Mouse (Mus musculus) heart, embryonic 16.5 days (tissue): ENCODE measurements around the gene Grk4. TPM values are rescaled to one million over a fixed set of nuclear protein-coding genes. Genes with fewer than 3 reads are reported as not detected.

ENCODE experiments used
- ATAC-seq: fragments of 200-750 bp; cut with Nextera tagmentation; replicated peaks from 2 replicates; pipeline ENCODE4 v1.8.0; 2017; ENCODE audit warnings: moderate number of reproducible peaks; ENCODE audit not compliant: insufficient read depth, low FRiP score; ENCODE audit errors: extremely low read depth
- H3K27ac ChIP-seq: fragments of 300-500 bp; sonication (generic); 2 replicates; pipeline ENCODE4 v1.5.1; 2014; ENCODE audit warnings: mild to moderate bottlenecking, low read length, control low read depth, moderate library complexity
- H3K27me3 ChIP-seq: fragments of 300-500 bp; sonication (generic); 2 replicates; pipeline ENCODE4 v1.6.1; 2014; ENCODE audit warnings: low read length, mixed read lengths; ENCODE audit not compliant: control insufficient read depth, insufficient read depth
- H3K36me3 ChIP-seq: fragments of 300-500 bp; sonication (generic); 2 replicates; pipeline ENCODE4 v1.6.1; 2014; ENCODE audit not compliant: control insufficient read depth, insufficient read depth
- H3K4me1 ChIP-seq: fragments of 300-500 bp; sonication (generic); 2 replicates; pipeline ENCODE4 v1.6.1; 2014; ENCODE audit warnings: low read length, mixed read lengths; ENCODE audit not compliant: control insufficient read depth, insufficient read depth
- H3K4me2 ChIP-seq: fragments of 300-500 bp; sonication (generic); 2 replicates; pipeline ENCODE4 v1.6.1; 2014; ENCODE audit warnings: low read depth, mild to moderate bottlenecking, control low read depth, low read length
- H3K4me3 ChIP-seq: fragments of 300-500 bp; sonication (generic); 2 replicates; pipeline ENCODE4 v1.5.1; 2014; ENCODE audit warnings: mild to moderate bottlenecking, control low read depth, low read length
- H3K9ac ChIP-seq: fragments of 300-500 bp; sonication (generic); 2 replicates; pipeline ENCODE4 v1.6.1; 2014; ENCODE audit warnings: low read length, control low read depth
- H3K9me3 ChIP-seq: fragments of 300-500 bp; sonication (generic); replicated peaks from 2 replicates; pipeline ENCODE4 v1.6.1; 2016; ENCODE audit warnings: low read length; ENCODE audit not compliant: control insufficient read depth
- WGBS: fragments of 180-500 bp; shearing (Covaris S2); extraction: QIAGEN DNeasy Blood & Tissue Kit; methylation state at CpG from one replicate; pipeline ENCODE4 v1.1.7; 2014; 5-methylcytosine and 5-hydroxymethylcytosine counted together
- polyA plus RNA-seq: library from polyadenylated mRNA; unstranded; fragments of >200 nt; fragmentation: Nextera tagmentation; extraction: Ambion mirVana; gene quantifications from 2 replicates; pipeline ENCODE4 v1.2.1, GENCODE M21; 2015

The Grk4 gene
- polyA plus RNA-seq, 1 experiment from 2014 or later, result 2.2 TPM

GRCm38 (mm10) chr5:34758762-34759161, 98.6 kb downstream of the Grk4 start:
- 61% methylated on average over 1 of the region's 1 CpGs for WGBS
- Histone ChIP-seq H3K4me1 (peaks cover 12% of the 10 kb centered on the region), H3K4me2 (no peak overlapping the region), H3K9me3 (no peaks in the 10 kb centered on the region), H3K27ac (no peak overlapping the region), H3K27me3 (no peaks in the 10 kb centered on the region), H3K9ac (no peak overlapping the region), H3K4me3 (no peak overlapping the region), H3K36me3 (no peaks in the 10 kb centered on the region)
- ATAC-seq, result no peak

GRCm38 (mm10) chr5:34760850-34761508, 100.8 kb downstream of the Grk4 start:
- H3K4me2 ChIP-seq, result peak overlapping the region; percentile 95
- H3K27ac ChIP-seq, result peak overlapping the region; percentile 93
- H3K9ac ChIP-seq, result peak overlapping the region; percentile 85
- H3K4me3 ChIP-seq, result peak overlapping the region; percentile 88
- peak; percentile 15; the same call in 1 of the 2 replicates for ATAC-seq
- H3K36me3 ChIP-seq, result no peaks in the 10 kb centered on the region
- no peaks in the 10 kb centered on the region for H3K9me3 ChIP-seq
- 1% methylated on average over 19 of the region's 19 CpGs for WGBS
- H3K4me1 ChIP-seq, result peaks cover 12% of the 10 kb centered on the region
- no peaks in the 10 kb centered on the region for H3K27me3 ChIP-seq

GRCm38 (mm10) chr5:34761509-34761908, 101.3 kb downstream of the Grk4 start, which contains the start of gene Htt:
TSS of gene Htt (plus strand) at chr5:34761740.
- WGBS, result 0% methylated on average over 35 of the region's 35 CpGs
- no peaks in the 10 kb centered on the region for H3K27me3 ChIP-seq
- H3K36me3 ChIP-seq, result no peaks in the 10 kb centered on the region
- H3K27ac ChIP-seq, result peak within 1 kb of the TSS; percentile 93
- peak; percentile 97 for ATAC-seq
- peak within 1 kb of the TSS; percentile 92 for H3K9ac ChIP-seq
- peak within 1 kb of the TSS; percentile 95 for H3K4me2 ChIP-seq
- H3K9me3 ChIP-seq, result no peaks in the 10 kb centered on the region
- H3K4me3 ChIP-seq, result peak within 1 kb of the TSS; percentile 88
- H3K4me1 ChIP-seq, result peaks cover 12% of the 10 kb centered on the region

GRCm38 (mm10) chr5:34761934-34762611, 101.9 kb downstream of the Grk4 start:
- peak overlapping the region; percentile 93 for H3K27ac ChIP-seq
- H3K9ac ChIP-seq, result peak overlapping the region; percentile 92
- WGBS, result under 1% methylated on average over 44 of the region's 54 CpGs
- ATAC-seq, result peak; percentile 29
- H3K4me1 ChIP-seq, result peaks cover 12% of the 10 kb centered on the region
- H3K9me3 ChIP-seq, result no peaks in the 10 kb centered on the region
- H3K4me3 ChIP-seq, result peak overlapping the region; percentile 88
- no peaks in the 10 kb centered on the region for H3K36me3 ChIP-seq
- H3K4me2 ChIP-seq, result peak overlapping the region; percentile 95
- H3K27me3 ChIP-seq, result no peaks in the 10 kb centered on the region

GRCm38 (mm10) chr5:34771818-34772217, 111.6 kb downstream of the Grk4 start:
- Histone ChIP-seq H3K4me2 (no peak overlapping the region), H3K27me3 (no peaks in the 10 kb centered on the region), H3K27ac (no peak overlapping the region), H3K9ac (no peak overlapping the region), H3K4me1 (no peaks in the 10 kb centered on the region), H3K4me3 (no peak overlapping the region), H3K9me3 (no peaks in the 10 kb centered on the region), H3K36me3 (no peaks in the 10 kb centered on the region)
- WGBS, result 88% methylated on average over 3 of the region's 3 CpGs
- ATAC-seq, result no peak

GRCm38 (mm10) chr5:34772696-34773245, 112.6 kb downstream of the Grk4 start:
- no peak overlapping the region for H3K4me3 ChIP-seq
- H3K36me3 ChIP-seq, result no peaks in the 10 kb centered on the region
- no peaks in the 10 kb centered on the region for H3K9me3 ChIP-seq
- no peak overlapping the region for H3K9ac ChIP-seq
- no peak for ATAC-seq
- 85% methylated on average over 4 of the region's 4 CpGs for WGBS
- no peak overlapping the region for H3K27ac ChIP-seq
- H3K4me2 ChIP-seq, result no peak overlapping the region
- H3K4me1 ChIP-seq, result no peaks in the 10 kb centered on the region
- H3K27me3 ChIP-seq, result no peaks in the 10 kb centered on the region

- Histone ChIP-seq H3K4me2 (no peak overlapping the region), H3K27ac (no peak overlapping the region), H3K4me1 (no peaks in the 10 kb centered on the region), H3K4me3 (no peak overlapping the region), H3K27me3 (no peaks in the 10 kb centered on the region), H3K36me3 (no peaks in the 10 kb centered on the region), H3K9ac (no peak overlapping the region), H3K9me3 (no peaks in the 10 kb centered on the region)
- no peak for ATAC-seq
- WGBS, result 85% methylated on average over 2 of the region's 2 CpGs
These were observed 113.2 kb downstream of the Grk4 start for GRCm38 (mm10) chr5:34773392-34773791.

- no peak overlapping the region for H3K9ac ChIP-seq
- no peak overlapping the region for H3K27ac ChIP-seq
- no peaks in the 10 kb centered on the region for H3K9me3 ChIP-seq
- no peaks in the 10 kb centered on the region for H3K27me3 ChIP-seq
- 85% methylated on average over 3 of the region's 3 CpGs for WGBS
- H3K4me3 ChIP-seq, result no peak overlapping the region
- no peak for ATAC-seq
- H3K4me2 ChIP-seq, result no peak overlapping the region
- peaks cover 10% of the 10 kb centered on the region for H3K36me3 ChIP-seq
- H3K4me1 ChIP-seq, result peaks cover 3% of the 10 kb centered on the region
These were observed 124.8 kb downstream of the Grk4 start for GRCm38 (mm10) chr5:34785027-34785426.

- Histone ChIP-seq H3K9me3 (no peaks in the 10 kb centered on the region), H3K36me3 (peaks cover 7% of the 10 kb centered on the region), H3K27me3 (no peaks in the 10 kb centered on the region), H3K4me2 (no peak overlapping the region), H3K4me3 (no peak overlapping the region), H3K27ac (no peak overlapping the region), H3K9ac (no peak overlapping the region), H3K4me1 (no peaks in the 10 kb centered on the region)
- WGBS, result 71% methylated on average over 2 of the region's 2 CpGs
- no peak for ATAC-seq
These were observed 131.0 kb downstream of the Grk4 start for GRCm38 (mm10) chr5:34791141-34791540.
